Mouse (Mus musculus) right cerebral cortex, postnatal 10 days (tissue): ENCODE measurements around the gene Myt1l.
A peak's percentile ranks its signal among the peaks of the same experiment; 100 is the strongest.

Source experiments
- DNase-seq, 2 experiments: peaks; one replicate each; pipeline ENCODE4 v3.0.0; 2021; ENCODE audit warnings: low spot score in 2 of 2

Gene Myt1l

GRCm38 (mm10) chr12:29809569-29810185 is 281.5 kb downstream of the Myt1l start:
- DNase-seq = no peak

- DNase-seq = no peak
Measured at GRCm38 (mm10) chr12:29815466-29815865, 287.3 kb downstream of the Myt1l start.

- no peak for DNase-seq
Measured at GRCm38 (mm10) chr12:29816130-29816529, 287.9 kb downstream of the Myt1l start.

- peak in 1 of 2 experiments; percentile 28 for DNase-seq
Measured at GRCm38 (mm10) chr12:29816761-29817160, 288.6 kb downstream of the Myt1l start.

GRCm38 (mm10) chr12:29822216-29822615 is 294.0 kb downstream of the Myt1l start:
- DNase-seq = peak; percentile 72 to 90

- peak in 1 of 2 experiments; percentile 23 for DNase-seq
Measured at GRCm38 (mm10) chr12:29823766-29824417, 295.7 kb downstream of the Myt1l start.

GRCm38 (mm10) chr12:29830571-29830970 is 302.4 kb downstream of the Myt1l start:
- DNase-seq = no peak

GRCm38 (mm10) chr12:29831356-29831755 is 303.2 kb downstream of the Myt1l start:
- peak; percentile 68 to 76 for DNase-seq

- peak; percentile 59 to 67 for DNase-seq
Measured at GRCm38 (mm10) chr12:29837301-29837791, 309.2 kb downstream of the Myt1l start.

GRCm38 (mm10) chr12:29838421-29838820 is 310.2 kb downstream of the Myt1l start:
- DNase-seq = no peak

GRCm38 (mm10) chr12:29849936-29850335 is 321.8 kb downstream of the Myt1l start:
- DNase-seq = peak in 1 of 2 experiments; percentile 28

- no peak for DNase-seq
Measured at GRCm38 (mm10) chr12:29854151-29854585, 326.0 kb downstream of the Myt1l start.

- peak; percentile 80 for DNase-seq
Measured at GRCm38 (mm10) chr12:29855007-29855406, 326.8 kb downstream of the Myt1l start.

GRCm38 (mm10) chr12:29860986-29861385 is 332.8 kb downstream of the Myt1l start:
- DNase-seq = no peak

GRCm38 (mm10) chr12:29868295-29868694 is 340.1 kb downstream of the Myt1l start:
- DNase-seq = peak in 1 of 2 experiments; percentile 65

GRCm38 (mm10) chr12:29868781-29869180 is 340.6 kb downstream of the Myt1l start:
- no peak for DNase-seq

GRCm38 (mm10) chr12:29872156-29872815 is 344.1 kb downstream of the Myt1l start:
- DNase-seq = peak; percentile 96 to 98

GRCm38 (mm10) chr12:29873281-29873772 is 345.1 kb downstream of the Myt1l start:
- DNase-seq = no peak

GRCm38 (mm10) chr12:29877977-29878376 is 349.8 kb downstream of the Myt1l start:
- no peak for DNase-seq

- DNase-seq = peak; percentile 92 to 96
Measured at GRCm38 (mm10) chr12:29882871-29883617, 354.9 kb downstream of the Myt1l start.

- DNase-seq = peak; percentile 74 to 81
Measured at GRCm38 (mm10) chr12:29884376-29884775, 356.2 kb downstream of the Myt1l start.

- DNase-seq = peak in 1 of 2 experiments; percentile 41
Measured at GRCm38 (mm10) chr12:29894669-29895068, 366.5 kb downstream of the Myt1l start.
